Mouse (Mus musculus) midbrain, embryonic 14.5 days (tissue): ENCODE results near the gene Dnttip1. TPM values are rescaled to one million over a fixed set of nuclear protein-coding genes. Genes with fewer than 3 reads are reported as not detected.

ENCODE experiments used
- ATAC-seq: fragments of 200-750 bp; cut with Nextera tagmentation; 2 replicates; pipeline ENCODE4 v1.8.0; 2017; ENCODE audit warnings: moderate number of reproducible peaks, moderate library complexity; ENCODE audit not compliant: low FRiP score, low TSS enrichment
- DNase-seq: peaks from one replicate; pipeline ENCODE4 v3.0.0-alpha.2; 2015
- H3K27ac ChIP-seq: fragments of 300-500 bp; sonication (generic); replicated peaks from 2 replicates; pipeline ENCODE4 v1.5.1; 2014; ENCODE audit warnings: mild to moderate bottlenecking, low read depth, low read length, moderate library complexity
- H3K27me3 ChIP-seq: fragments of 300-500 bp; sonication (generic); 2 replicates; pipeline ENCODE4 v1.6.1; 2014; ENCODE audit warnings: low read length, control low read depth, mixed read lengths; ENCODE audit not compliant: control insufficient read depth, insufficient read depth
- H3K36me3 ChIP-seq: fragments of 300-500 bp; sonication (generic); 2 replicates; pipeline ENCODE4 v1.6.1; 2014; ENCODE audit warnings: low read length, control low read depth; ENCODE audit not compliant: control insufficient read depth, insufficient read depth
- H3K4me1 ChIP-seq: fragments of 300-500 bp; sonication (generic); 2 replicates; pipeline ENCODE4 v1.6.1; 2014; ENCODE audit warnings: mild to moderate bottlenecking, antibody characterized with exemption, low read length, control low read depth; ENCODE audit not compliant: control insufficient read depth, insufficient read depth
- H3K4me2 ChIP-seq: fragments of 300-500 bp; sonication (generic); 2 replicates; pipeline ENCODE4 v1.6.1; 2014; ENCODE audit warnings: mild to moderate bottlenecking, low read length, moderate library complexity
- H3K4me3 ChIP-seq: fragments of 300-500 bp; sonication (generic); replicated peaks from 2 replicates; pipeline ENCODE4 v1.5.1; 2014; ENCODE audit warnings: low read depth, low read length
- H3K9ac ChIP-seq: fragments of 300-500 bp; sonication (generic); replicated peaks from 2 replicates; pipeline ENCODE4 v1.6.1; 2014; ENCODE audit warnings: mild to moderate bottlenecking, low read length, moderate library complexity
- H3K9me3 ChIP-seq: fragments of 300-500 bp; sonication (generic); 2 replicates; pipeline ENCODE4 v1.6.1; 2016; ENCODE audit warnings: low read length, control low read depth, mixed read lengths; ENCODE audit not compliant: control insufficient read depth
- WGBS: fragments of 180-500 bp; shearing (Covaris S2); extraction: QIAGEN DNeasy Blood & Tissue Kit; methylation state at CpG from one replicate; pipeline ENCODE4 v1.1.7; 2014; 5-methylcytosine and 5-hydroxymethylcytosine counted together
- polyA plus RNA-seq: library from polyadenylated mRNA; unstranded; fragments of >200 nt; fragmentation: Nextera tagmentation; extraction: Ambion mirVana; gene quantifications from 2 replicates; pipeline ENCODE4 v1.2.1, GENCODE M21; 2014

The Dnttip1 gene
- polyA plus RNA-seq, 1 experiment from 2014 or later, result 55.0 TPM

DNA sequence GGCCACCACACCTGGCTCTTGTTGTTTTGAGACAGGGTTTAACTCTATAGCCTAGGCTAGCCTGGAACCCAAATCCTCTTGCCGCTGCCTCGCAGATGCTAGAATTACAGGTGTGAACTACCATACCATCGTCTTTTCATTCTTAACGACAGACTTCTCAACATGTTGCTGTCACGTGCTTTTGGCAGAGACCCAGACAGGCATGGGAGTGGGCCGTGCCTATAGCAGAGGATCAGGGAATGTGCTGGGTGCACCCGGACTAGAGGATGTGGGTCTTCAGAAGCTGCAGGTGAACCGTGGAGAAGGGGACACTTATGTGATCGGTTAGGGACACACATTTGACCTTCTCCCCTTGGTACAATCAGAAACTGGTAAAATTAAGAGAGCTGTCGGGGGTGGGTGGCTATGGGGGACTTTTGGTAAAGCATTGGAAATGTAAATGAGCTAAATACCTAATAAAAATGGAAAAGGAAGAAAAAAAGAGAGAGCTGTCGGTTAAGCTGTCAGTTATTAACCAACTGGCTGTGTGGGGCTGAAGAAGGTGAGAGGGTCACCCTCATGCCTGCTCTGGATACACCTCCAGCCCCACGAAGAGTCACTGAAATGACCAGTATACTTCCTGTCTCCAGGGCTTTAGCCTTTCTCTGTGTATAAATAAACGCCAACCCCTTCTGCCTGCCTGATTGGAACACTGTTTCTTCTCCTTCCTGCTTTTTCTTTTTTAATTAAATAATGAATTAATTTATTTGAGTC, 54.6 kb downstream of the Dnttip1 start:
- H3K4me1 ChIP-seq, result peaks cover 5% of the 10 kb centered on the region
- H3K9ac ChIP-seq, result no peak overlapping the region
- DNase-seq (no peak), ATAC-seq (no peak)
- no peak overlapping the region for H3K27ac ChIP-seq
- no peak overlapping the region for H3K4me3 ChIP-seq
- no peaks in the 10 kb centered on the region for H3K27me3 ChIP-seq
- H3K9me3 ChIP-seq, result no peaks in the 10 kb centered on the region
- peaks cover 35% of the 10 kb centered on the region for H3K36me3 ChIP-seq
- no peak overlapping the region for H3K4me2 ChIP-seq
- 95% methylated on average over 13 of the region's 13 CpGs for WGBS

DNA sequence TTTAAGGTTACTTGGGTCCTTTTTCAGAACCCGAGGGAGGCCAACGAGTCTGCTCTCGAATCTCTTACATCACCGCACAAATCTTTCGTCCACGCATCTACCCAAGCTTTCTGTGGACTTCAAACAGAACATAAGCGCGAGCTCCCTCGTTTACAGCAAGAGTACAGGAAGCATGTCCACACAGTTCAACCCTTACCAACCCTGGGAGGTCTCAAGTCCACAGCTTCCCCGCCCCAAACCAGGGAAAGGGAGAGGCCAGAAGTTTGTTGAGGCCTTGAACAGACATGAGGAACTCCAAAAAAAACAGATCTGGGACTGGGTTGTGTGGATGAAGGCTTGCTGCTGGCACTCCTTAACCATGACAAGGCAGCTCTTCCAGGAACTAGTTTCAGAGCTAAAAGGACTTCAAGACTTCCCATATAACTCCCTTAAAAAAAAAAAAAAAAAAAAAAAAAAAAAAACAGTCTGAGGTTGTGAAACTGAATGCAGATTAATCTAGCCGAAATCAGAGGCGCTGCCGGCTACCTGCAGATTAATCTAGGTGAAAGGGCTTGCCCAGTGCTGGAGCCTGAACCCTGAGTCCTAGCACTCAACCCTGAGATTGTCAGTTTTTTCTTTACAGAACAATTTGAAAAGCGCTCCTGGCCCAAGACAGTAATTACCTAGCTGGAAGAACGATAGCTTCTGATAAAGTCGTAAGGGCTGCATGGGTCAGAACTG, 57.6 kb downstream of the Dnttip1 start:
- H3K36me3 ChIP-seq, result peaks cover 18% of the 10 kb centered on the region
- no peak for DNase-seq
- no peaks in the 10 kb centered on the region for H3K27me3 ChIP-seq
- H3K27ac ChIP-seq, result no peak overlapping the region
- H3K9ac ChIP-seq, result peak overlapping the region; percentile 61
- H3K4me1 ChIP-seq, result peaks cover 10% of the 10 kb centered on the region
- WGBS, result 93% methylated on average over 16 of the region's 16 CpGs
- ATAC-seq, result no peak
- no peaks in the 10 kb centered on the region for H3K9me3 ChIP-seq
- peak overlapping the region; percentile 91; the same call in 1 of the 2 replicates for H3K4me3 ChIP-seq
- peak overlapping the region; percentile 71 for H3K4me2 ChIP-seq

DNA sequence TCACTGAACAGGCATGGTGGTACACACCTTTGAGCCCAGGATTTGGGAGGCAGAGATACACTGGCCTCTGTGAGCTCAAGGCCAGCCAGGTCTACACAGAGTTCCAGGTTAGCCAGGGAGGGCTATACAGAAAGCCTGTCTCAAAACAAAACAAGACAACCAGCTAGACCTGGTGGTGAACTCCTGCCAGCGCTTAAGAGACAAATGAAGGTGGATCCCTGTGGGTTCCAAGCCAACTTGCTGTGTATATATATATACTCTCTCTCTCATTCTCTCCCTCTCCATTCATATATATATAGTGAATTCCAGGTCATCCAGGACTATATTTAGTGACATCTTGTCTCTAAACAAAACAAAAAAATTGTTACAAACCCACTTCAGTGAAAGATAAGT, 58.1 kb downstream of the Dnttip1 start:
- ATAC-seq (no peak), DNase-seq (no peak)
- H3K4me3 ChIP-seq, result peak overlapping the region; percentile 91
- H3K9me3 ChIP-seq, result no peaks in the 10 kb centered on the region
- H3K27me3 ChIP-seq, result no peaks in the 10 kb centered on the region
- peak overlapping the region; percentile 81; the same call in 1 of the 2 replicates for H3K27ac ChIP-seq
- H3K9ac ChIP-seq, result peak overlapping the region; percentile 61
- H3K36me3 ChIP-seq, result peaks cover 20% of the 10 kb centered on the region
- peak overlapping the region; percentile 71 for H3K4me2 ChIP-seq
- WGBS, result 59% methylated on average over 1 of the region's 1 CpGs
- peaks cover 10% of the 10 kb centered on the region for H3K4me1 ChIP-seq

DNA sequence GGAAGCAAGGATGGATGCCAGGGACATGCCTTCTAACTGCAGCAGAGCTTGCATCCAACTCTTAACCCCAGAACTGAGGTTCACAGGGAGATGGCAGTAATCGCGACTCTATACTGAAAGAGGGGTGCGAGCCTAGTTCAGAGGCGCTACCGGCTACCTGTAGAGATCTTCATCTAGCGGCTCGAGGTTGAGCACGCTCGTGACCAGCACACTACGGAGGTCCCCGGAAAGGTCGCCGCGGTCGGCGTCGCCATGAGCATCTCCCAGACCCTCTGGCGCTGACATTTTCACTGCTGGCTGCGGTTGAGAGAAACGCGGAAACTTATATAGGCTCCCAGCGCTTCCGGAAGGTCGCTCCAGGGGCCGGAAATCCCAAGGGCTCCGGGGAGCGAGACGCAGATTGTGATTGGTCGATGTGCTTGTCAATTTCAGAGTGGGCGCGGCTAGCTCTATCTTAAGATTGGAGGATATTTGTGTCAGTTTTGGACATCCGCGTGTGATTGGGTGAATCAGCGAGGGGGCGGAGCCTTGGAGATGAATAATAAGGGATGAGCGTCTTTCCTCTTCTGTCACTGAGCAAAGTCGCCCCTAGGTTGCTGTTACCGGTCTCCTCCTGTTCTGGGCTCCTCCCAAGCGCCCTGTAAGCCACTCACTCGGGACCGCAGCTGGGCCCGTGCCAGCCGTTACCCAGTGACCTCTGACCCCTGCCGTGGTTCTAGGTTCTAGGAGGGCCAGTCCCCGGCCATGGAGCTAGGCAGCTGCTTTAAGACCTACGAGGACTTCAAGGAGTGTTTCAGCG, 58.9 kb downstream of the Dnttip1 start, which contains the start of the genes Acot8 and Zswim3:
TSS of gene Acot8 (minus strand) at position 350 of the 799 bp plus-strand sequence.
TSS of gene Zswim3 (plus strand) at position 566 of the 799 bp plus-strand sequence.
- Histone ChIP-seq H3K4me2 (peak within 1 kb of the TSS; percentile 78), H3K9me3 (no peaks in the 10 kb centered on the region), H3K4me1 (peaks cover 10% of the 10 kb centered on the region), H3K27ac (peak within 1 kb of the TSS; percentile 82), H3K36me3 (peaks cover 17% of the 10 kb centered on the region), H3K9ac (peak within 1 kb of the TSS; percentile 70), H3K27me3 (no peaks in the 10 kb centered on the region), H3K4me3 (peak within 1 kb of the TSS; percentile 91)
- ATAC-seq, result peak; percentile 97
- under 1% methylated on average over 47 of the region's 47 CpGs for WGBS
- DNase-seq, result peak; percentile 99

DNA sequence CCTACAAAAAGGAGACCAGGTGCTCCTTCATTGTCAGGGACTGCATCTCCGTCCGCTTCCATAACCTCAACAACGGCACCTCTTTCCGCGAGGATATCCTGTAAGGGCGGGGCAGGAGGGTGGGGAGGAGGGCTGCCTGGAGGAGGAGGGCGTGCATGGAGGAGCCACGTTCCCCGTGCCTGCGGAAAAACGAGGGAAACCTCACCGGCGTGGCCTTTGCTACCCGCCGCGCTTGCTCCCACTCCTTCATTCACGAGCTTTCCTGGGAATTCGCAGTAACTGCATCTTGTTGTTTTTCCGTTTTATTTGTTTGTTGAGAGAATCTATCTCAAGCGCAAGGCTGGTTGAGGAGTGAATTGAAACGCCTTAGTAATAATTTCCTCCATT, 59.5 kb downstream of the Dnttip1 start:
- Histone ChIP-seq H3K4me2 (peak overlapping the region; percentile 78), H3K36me3 (peaks cover 17% of the 10 kb centered on the region), H3K9ac (peak overlapping the region; percentile 70), H3K4me1 (peaks cover 10% of the 10 kb centered on the region), H3K9me3 (no peaks in the 10 kb centered on the region), H3K27me3 (no peaks in the 10 kb centered on the region), H3K27ac (peak overlapping the region; percentile 82), H3K4me3 (peak overlapping the region; percentile 91)
- ATAC-seq, result peak; percentile 53
- no peak for DNase-seq
- WGBS, result 3% methylated on average over 21 of the region's 21 CpGs

DNA sequence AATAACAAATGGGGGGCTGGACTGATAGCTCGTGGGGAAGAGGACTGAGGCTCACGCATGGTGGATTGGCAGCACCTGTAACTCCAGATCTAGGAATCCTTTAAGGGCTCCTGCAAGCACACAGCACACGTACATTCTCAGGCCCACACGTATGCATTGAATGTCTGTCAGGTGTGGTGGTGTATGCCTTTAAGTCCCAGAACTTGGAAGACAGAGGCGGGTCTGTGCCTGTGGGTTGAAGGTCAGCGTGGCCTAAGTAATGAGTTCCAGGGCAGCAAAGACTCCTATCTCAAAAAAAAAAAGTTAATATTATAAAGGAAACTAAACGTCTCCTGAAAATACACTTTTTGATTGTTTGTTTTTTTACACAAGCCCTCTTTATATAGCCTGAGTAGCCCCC, 60.8 kb downstream of the Dnttip1 start:
- peaks cover 15% of the 10 kb centered on the region; the same call in 1 of the 2 replicates for H3K36me3 ChIP-seq
- ATAC-seq, result no peak
- H3K9ac ChIP-seq, result no peak overlapping the region
- no peak for DNase-seq
- 89% methylated on average over 7 of the region's 7 CpGs for WGBS
- no peaks in the 10 kb centered on the region for H3K9me3 ChIP-seq
- peaks cover 10% of the 10 kb centered on the region for H3K4me1 ChIP-seq
- H3K27ac ChIP-seq, result no peak overlapping the region
- H3K4me2 ChIP-seq, result peak overlapping the region; percentile 78
- no peaks in the 10 kb centered on the region for H3K27me3 ChIP-seq
- no peak overlapping the region for H3K4me3 ChIP-seq

DNA sequence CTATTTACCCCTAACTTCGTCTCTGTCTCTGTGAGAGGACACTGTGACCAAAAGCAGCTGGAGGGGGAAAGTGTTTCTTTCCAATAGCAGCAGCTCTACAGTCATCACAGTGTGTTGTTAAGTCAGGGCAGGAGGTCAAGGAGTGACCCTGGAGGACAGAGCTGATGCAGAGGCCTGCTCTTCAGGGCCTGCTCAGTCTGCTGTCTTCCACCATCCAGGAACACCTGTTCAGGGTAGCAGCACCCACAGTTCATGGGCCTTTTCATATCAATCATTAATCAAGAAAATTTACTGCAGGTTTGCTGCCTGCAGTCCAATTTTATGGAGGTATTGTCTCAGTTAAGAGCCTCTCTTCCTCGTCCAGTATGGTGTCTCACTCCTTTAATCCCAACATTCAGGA, 67.8 kb downstream of the Dnttip1 start:
- Histone ChIP-seq H3K4me1 (no peaks in the 10 kb centered on the region), H3K9ac (no peak overlapping the region), H3K4me3 (no peak overlapping the region), H3K9me3 (no peaks in the 10 kb centered on the region), H3K36me3 (peaks cover 30% of the 10 kb centered on the region), H3K27me3 (no peaks in the 10 kb centered on the region), H3K4me2 (no peak overlapping the region), H3K27ac (no peak overlapping the region)
- 61% methylated on average over 2 of the region's 2 CpGs for WGBS
- ATAC-seq, result no peak
- no peak for DNase-seq

DNA sequence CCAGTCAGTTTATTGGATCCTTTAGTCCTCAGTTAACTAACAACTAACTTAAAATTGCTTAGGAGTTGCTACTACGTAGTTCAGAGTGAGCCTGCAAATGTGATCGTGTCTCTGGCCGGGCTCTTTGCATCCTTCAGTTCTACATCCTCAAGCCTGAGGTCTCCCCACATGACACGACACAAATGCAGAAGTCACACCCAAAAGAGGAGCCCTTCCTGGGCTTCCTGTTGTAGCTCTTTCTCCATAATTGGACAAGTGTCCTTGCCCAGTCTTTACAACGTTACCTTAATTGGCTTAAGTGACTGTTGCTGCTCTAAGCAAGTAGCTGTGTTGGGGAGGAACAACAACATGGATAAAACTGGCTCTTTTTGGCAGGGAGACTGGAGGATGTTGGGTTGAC, 69.6 kb downstream of the Dnttip1 start:
- DNase-seq, result no peak
- H3K27me3 ChIP-seq, result no peaks in the 10 kb centered on the region
- H3K9ac ChIP-seq, result no peak overlapping the region
- 93% methylated on average over 5 of the region's 5 CpGs for WGBS
- H3K9me3 ChIP-seq, result no peaks in the 10 kb centered on the region
- no peak overlapping the region for H3K27ac ChIP-seq
- no peak overlapping the region for H3K4me2 ChIP-seq
- H3K4me1 ChIP-seq, result no peaks in the 10 kb centered on the region
- no peak overlapping the region for H3K4me3 ChIP-seq
- peaks cover 26% of the 10 kb centered on the region for H3K36me3 ChIP-seq
- no peak for ATAC-seq
